Mouse (Mus musculus): Measurements from ENCODE around the gene Alkbh2. TPM values are rescaled to one million over a fixed set of nuclear protein-coding genes. Genes with fewer than 3 reads are reported as not detected.
A peak's percentile ranks its signal among the peaks of the same experiment; 100 is the strongest.

Gene Alkbh2
- polyA plus RNA-seq, 1 experiment from 2014 or later, result 10.7 TPM

- H3K9ac ChIP-seq, result no peak overlapping the region
- H3K36me3 ChIP-seq, result peaks cover 20% of the 10 kb centered on the region
- no peaks in the 10 kb centered on the region for H3K27me3 ChIP-seq
- H3K4me1 ChIP-seq, result peaks cover 10% of the 10 kb centered on the region
- H3K9me3 ChIP-seq (replicated peaks), result no peaks in the 10 kb centered on the region
- H3K4me2 ChIP-seq (replicated peaks), result no peak overlapping the region
- no peak overlapping the region for H3K4me3 ChIP-seq (replicated peaks)
- 68% methylated on average over 21 of the region's 21 CpGs for WGBS
- ATAC-seq (ENCODE audit: insufficient number of reproducible peaks, low FRiP score, low TSS enrichment, low read depth), result no peak
- H3K27ac ChIP-seq (replicated peaks), result peak overlapping the region; percentile 65; the same call in 1 of the 2 replicates
Measured at GRCm38 (mm10) chr5:114138277-114139164, 10.5 kb upstream of the Alkbh2 start.

DNA sequence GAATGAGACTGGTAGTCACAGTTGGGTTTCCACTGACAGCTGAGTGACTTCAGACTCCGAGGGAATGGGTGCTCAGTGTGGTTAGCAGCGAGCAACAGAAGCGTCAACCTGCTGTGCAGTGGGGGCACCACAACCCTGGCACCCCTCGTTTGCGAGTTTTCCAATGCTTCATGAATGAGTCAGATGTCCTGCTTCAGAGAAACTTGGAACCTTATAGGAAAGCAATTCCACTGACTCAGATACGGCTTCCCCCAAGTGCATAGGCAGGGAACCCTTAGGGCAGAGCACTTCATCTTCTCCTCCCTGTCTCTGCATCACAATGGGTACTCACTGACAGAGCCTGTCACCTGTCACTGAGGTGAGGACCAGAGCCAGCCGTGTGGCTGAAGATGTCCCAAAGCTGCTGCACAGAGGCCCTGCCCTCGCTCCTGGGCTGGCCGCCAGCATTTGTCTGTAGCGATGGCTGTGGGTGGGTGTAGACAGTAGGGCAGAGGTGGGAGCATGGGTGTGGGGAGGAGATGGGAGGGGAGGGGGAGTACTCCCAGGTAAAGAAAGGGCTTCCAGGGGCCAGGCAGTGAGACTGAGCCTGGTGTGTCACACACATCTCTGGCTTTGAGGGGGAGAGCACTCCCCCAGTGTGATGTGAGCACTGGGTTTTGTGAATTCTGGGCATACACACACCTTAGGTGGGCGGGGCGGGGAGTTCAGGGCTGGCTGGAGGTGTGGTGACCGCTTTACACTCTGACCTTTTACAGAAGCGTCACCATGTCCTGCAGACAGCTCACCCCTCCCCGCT is 9.7 kb upstream of the Alkbh2 start:
- WGBS, result 80% methylated on average over 15 of the region's 15 CpGs
- Histone ChIP-seq H3K4me1 (peaks cover 13% of the 10 kb centered on the region), H3K4me2 (replicated peaks) (no peak overlapping the region), H3K27ac (replicated peaks) (no peak overlapping the region), H3K36me3 (peaks cover 20% of the 10 kb centered on the region), H3K9ac (no peak overlapping the region), H3K27me3 (no peaks in the 10 kb centered on the region), H3K9me3 (replicated peaks) (no peaks in the 10 kb centered on the region), H3K4me3 (replicated peaks) (no peak overlapping the region)
- no peak for ATAC-seq (ENCODE audit: insufficient number of reproducible peaks, low FRiP score, low TSS enrichment, low read depth)

DNA sequence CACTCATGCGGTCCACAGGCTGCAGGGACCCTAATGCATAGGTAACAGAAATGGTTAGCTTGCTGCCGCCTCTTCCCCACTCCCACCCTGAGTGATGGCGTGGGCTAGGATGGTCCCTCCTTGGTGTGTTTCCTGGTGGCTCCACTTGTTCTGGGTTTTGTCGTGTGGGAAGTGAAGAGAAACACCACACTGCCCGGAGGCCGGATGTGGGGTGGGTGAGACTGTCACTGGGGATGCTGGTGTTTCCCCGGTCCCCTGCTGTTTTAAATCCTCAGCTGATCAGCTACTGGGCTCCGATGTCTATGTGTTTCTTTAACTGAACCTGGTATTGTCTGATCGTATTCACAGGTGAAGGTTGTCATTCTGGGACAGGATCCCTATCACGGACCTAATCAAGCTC is 7.5 kb upstream of the Alkbh2 start:
- 86% methylated on average over 10 of the region's 10 CpGs for WGBS

DNA sequence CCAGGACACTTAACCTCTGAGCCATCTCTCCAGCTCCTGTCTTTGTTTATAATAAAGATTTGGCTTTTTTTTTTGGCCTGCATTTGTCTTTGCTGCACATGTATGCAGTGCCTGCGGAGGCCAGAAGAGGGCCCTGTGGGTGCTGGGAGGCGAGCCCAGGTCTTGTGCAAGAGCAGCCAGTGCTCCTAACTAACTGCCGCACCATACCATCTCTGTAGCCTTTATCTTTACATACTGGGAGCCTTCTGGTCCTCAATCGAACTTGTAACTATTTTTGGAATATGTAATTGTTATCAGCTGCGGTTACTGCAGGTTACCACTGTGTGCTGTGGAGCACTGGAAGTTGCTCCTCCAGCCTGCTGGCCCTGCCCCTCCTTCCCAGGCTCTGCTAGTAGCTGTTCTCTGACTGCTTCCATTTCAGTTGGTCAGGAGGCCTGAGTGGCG is 6.1 kb upstream of the Alkbh2 start:
- H3K9ac ChIP-seq, result no peak overlapping the region
- H3K36me3 ChIP-seq, result peaks cover 20% of the 10 kb centered on the region
- ATAC-seq (ENCODE audit: insufficient number of reproducible peaks, low FRiP score, low TSS enrichment, low read depth), result no peak
- H3K4me1 ChIP-seq, result peaks cover 33% of the 10 kb centered on the region
- H3K27ac ChIP-seq (replicated peaks), result no peak overlapping the region
- no peak overlapping the region for H3K4me2 ChIP-seq (replicated peaks)
- no peaks in the 10 kb centered on the region for H3K9me3 ChIP-seq (replicated peaks)
- WGBS, result 43% methylated on average over 6 of the region's 6 CpGs
- H3K27me3 ChIP-seq, result no peaks in the 10 kb centered on the region
- H3K4me3 ChIP-seq (replicated peaks), result no peak overlapping the region

More for the DNA sequence above, 7.5 kb upstream of the Alkbh2 start:
- Histone ChIP-seq H3K4me3 (replicated peaks) (no peak overlapping the region), H3K27ac (replicated peaks) (no peak overlapping the region), H3K27me3 (no peaks in the 10 kb centered on the region), H3K4me2 (replicated peaks) (no peak overlapping the region), H3K36me3 (peaks cover 20% of the 10 kb centered on the region), H3K9me3 (replicated peaks) (no peaks in the 10 kb centered on the region), H3K9ac (no peak overlapping the region), H3K4me1 (peaks cover 26% of the 10 kb centered on the region)
- ATAC-seq (ENCODE audit: insufficient number of reproducible peaks, low FRiP score, low TSS enrichment, low read depth), result no peak

GRCm38 (mm10) chr5:114132841-114133240 is 4.8 kb upstream of the Alkbh2 start:
- Histone ChIP-seq H3K27me3 (no peaks in the 10 kb centered on the region), H3K9ac (no peak overlapping the region), H3K4me1 (peaks cover 26% of the 10 kb centered on the region), H3K4me2 (replicated peaks) (no peak overlapping the region), H3K9me3 (replicated peaks) (no peaks in the 10 kb centered on the region), H3K36me3 (peaks cover 18% of the 10 kb centered on the region), H3K4me3 (replicated peaks) (no peak overlapping the region), H3K27ac (replicated peaks) (no peak overlapping the region)
- no peak for ATAC-seq (ENCODE audit: insufficient number of reproducible peaks, low FRiP score, low TSS enrichment, low read depth)
- 86% methylated on average over 6 of the region's 6 CpGs for WGBS

- no peaks in the 10 kb centered on the region for H3K27me3 ChIP-seq
- no peak for ATAC-seq (ENCODE audit: insufficient number of reproducible peaks, low FRiP score, low TSS enrichment, low read depth)
- H3K36me3 ChIP-seq, result peaks cover 6% of the 10 kb centered on the region
- H3K4me3 ChIP-seq (replicated peaks), result peak overlapping the region; percentile 84
- H3K9me3 ChIP-seq (replicated peaks), result no peaks in the 10 kb centered on the region
- H3K4me1 ChIP-seq, result peaks cover 30% of the 10 kb centered on the region
- peak overlapping the region; percentile 100 for H3K4me2 ChIP-seq (replicated peaks)
- WGBS, result under 1% methylated on average over 15 of the region's 15 CpGs
- H3K9ac ChIP-seq, result peak overlapping the region; percentile 49; the same call in 1 of the 2 replicates
- H3K27ac ChIP-seq (replicated peaks), result peak overlapping the region; percentile 49; the same call in 1 of the 2 replicates
Measured at GRCm38 (mm10) chr5:114131521-114131840, 3.5 kb upstream of the Alkbh2 start.

DNA sequence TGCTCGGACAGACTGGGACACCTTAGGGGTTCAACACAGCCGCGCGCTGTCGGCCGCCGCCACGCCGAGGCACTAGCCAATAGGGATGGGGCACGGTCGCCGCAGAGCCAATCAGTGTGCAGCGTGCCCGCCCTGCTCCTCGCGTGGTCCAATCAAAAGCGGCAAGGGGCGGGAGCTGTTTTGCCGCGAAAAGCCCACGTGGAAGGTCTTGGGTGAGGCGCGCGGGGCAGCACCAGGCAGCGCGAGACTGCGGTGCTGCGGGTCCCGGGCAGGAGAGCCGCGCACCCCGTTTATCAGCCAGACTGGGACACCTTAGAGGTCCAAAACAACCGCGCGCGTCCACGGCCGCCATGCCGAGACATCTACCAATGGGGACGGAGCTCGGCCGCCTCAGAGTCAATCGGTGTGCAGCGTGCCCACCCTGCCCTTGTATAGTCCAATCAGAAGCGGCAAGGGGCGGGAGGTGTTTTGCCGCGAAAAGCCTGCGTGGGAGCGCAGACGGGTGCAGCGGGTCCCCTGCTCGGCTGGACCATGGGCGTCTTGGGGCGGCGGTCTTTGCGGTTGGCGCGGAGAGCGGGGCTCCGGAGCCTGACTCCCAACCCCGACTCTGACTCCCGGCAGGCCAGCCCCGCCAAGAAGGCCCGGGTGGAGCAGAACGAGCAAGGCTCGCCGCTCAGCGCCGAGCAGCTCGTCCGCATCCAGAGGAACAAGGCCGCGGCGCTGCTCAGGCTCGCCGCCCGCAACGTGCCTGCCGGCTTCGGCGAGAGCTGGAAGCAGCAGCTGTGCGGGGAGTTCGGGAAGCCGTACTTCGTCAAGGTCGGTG is 2.9 kb upstream of the Alkbh2 start:
- H3K27me3 ChIP-seq, result no peaks in the 10 kb centered on the region
- peak; percentile 98 for ATAC-seq (ENCODE audit: insufficient number of reproducible peaks, low FRiP score, low TSS enrichment, low read depth)
- peak overlapping the region; percentile 58 for H3K9ac ChIP-seq
- peaks cover under 1% of the 10 kb centered on the region; the same call in 1 of the 2 replicates for H3K36me3 ChIP-seq
- H3K4me2 ChIP-seq (replicated peaks), result peak overlapping the region; percentile 100
- H3K4me1 ChIP-seq, result peaks cover 30% of the 10 kb centered on the region
- peak overlapping the region; percentile 49; the same call in 1 of the 2 replicates for H3K27ac ChIP-seq (replicated peaks)
- H3K4me3 ChIP-seq (replicated peaks), result peak overlapping the region; percentile 84
- no peaks in the 10 kb centered on the region for H3K9me3 ChIP-seq (replicated peaks)
- under 1% methylated on average over 87 of the region's 87 CpGs for WGBS

DNA sequence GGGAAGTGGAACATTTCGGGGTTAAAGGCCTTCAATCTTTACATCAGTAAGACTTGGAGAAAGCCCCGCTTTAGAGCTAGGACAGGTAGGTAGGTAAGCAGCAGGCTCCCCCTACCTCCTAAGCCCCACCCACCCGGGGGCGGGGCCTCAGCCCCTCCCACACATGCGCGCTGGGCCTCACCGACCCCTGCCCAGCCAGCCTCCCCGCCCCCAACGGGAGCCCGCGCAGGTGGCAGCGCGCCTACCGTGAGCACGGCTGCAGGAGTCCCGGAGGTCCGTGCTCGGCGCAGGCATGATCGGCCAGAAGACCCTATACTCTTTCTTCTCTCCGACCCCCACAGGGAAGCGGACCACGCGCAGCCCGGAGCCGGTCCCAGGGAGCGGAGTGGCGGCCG is 2.2 kb upstream of the Alkbh2 start, which contains the start of gene Ung:
Ung (plus strand) TSS at position 176 of the 395 bp plus-strand sequence.
- Histone ChIP-seq H3K9me3 (replicated peaks) (no peaks in the 10 kb centered on the region), H3K27me3 (no peaks in the 10 kb centered on the region), H3K36me3 (no peaks in the 10 kb centered on the region), H3K9ac (peak within 1 kb of the TSS; percentile 58), H3K4me1 (peaks cover 30% of the 10 kb centered on the region), H3K4me3 (replicated peaks) (peak within 1 kb of the TSS; percentile 84), H3K27ac (replicated peaks) (peak within 1 kb of the TSS; percentile 49), H3K4me2 (replicated peaks) (peak within 1 kb of the TSS; percentile 100)
- peak; percentile 30; the same call in 1 of the 2 replicates for ATAC-seq (ENCODE audit: insufficient number of reproducible peaks, low FRiP score, low TSS enrichment, low read depth)
- 2% methylated on average over 29 of the region's 29 CpGs for WGBS

DNA sequence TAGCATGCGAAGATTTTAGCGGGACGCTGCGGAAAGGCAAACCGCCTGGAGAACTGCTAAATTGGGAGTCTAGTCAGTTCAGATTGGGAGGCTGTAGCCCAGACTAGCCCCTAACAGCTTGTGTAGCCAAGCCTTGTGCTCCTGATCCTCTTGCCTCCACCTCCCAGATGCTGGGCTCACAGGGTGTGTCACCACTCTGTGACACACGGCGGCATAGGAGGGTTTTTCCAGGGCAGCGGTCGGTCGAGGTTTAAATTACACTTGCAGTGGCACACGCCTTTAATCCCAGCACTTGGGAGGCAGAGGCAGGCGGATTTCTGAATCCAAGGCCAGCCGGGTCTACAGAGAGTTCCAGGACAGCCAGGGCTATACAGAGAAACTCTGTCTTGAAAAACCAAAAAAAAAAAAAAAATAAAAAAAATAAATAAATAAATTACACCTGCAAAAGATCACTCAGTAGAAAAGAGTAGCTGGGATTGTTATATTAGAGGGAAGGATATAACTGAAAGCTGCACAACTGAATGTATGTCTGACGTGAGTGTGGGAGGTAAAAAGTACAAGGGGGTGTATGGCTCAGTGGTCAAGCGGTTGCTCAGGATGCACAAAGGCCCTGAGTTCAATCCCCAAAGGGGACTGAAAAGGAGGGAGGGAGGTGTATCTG is 1.7 kb upstream of the Alkbh2 start:
- Histone ChIP-seq H3K27me3 (no peaks in the 10 kb centered on the region), H3K27ac (replicated peaks) (no peak overlapping the region), H3K4me3 (replicated peaks) (peak overlapping the region; percentile 84), H3K4me1 (peaks cover 30% of the 10 kb centered on the region), H3K9me3 (replicated peaks) (no peaks in the 10 kb centered on the region), H3K4me2 (replicated peaks) (peak overlapping the region; percentile 100), H3K9ac (no peak overlapping the region), H3K36me3 (no peaks in the 10 kb centered on the region)
- WGBS, result 74% methylated on average over 15 of the region's 15 CpGs
- ATAC-seq (ENCODE audit: insufficient number of reproducible peaks, low FRiP score, low TSS enrichment, low read depth), result no peak

GRCm38 (mm10) chr5:114126499-114127244 is 1.3 kb downstream of the Alkbh2 start:
- ATAC-seq (ENCODE audit: insufficient number of reproducible peaks, low FRiP score, low TSS enrichment, low read depth), result no peak
- 83% methylated on average over 7 of the region's 7 CpGs for WGBS
- Histone ChIP-seq H3K9me3 (replicated peaks) (no peaks in the 10 kb centered on the region), H3K4me1 (peaks cover 18% of the 10 kb centered on the region), H3K27ac (replicated peaks) (no peak overlapping the region; the same call in 1 of the 2 replicates), H3K36me3 (peaks cover 29% of the 10 kb centered on the region), H3K4me3 (replicated peaks) (peak overlapping the region; percentile 71), H3K27me3 (no peaks in the 10 kb centered on the region), H3K4me2 (replicated peaks) (peak overlapping the region; percentile 93), H3K9ac (no peak overlapping the region)
